Mouse (Mus musculus) olfactory bulb, adult 2 months (tissue): ENCODE results near the gene Itprip. TPM values are rescaled to one million over a fixed set of nuclear protein-coding genes. Genes with fewer than 3 reads are reported as not detected.
"Not testable (repeated sequence)": the region's sequence is repeated elsewhere in the genome, so short reads cannot be mapped to it uniquely, and the experiment has no call there.

Source experiments
- H3K27ac ChIP-seq: fragments of 200-500 bp; 2 replicates; pipeline ENCODE4 v1.5.1; 2012; ENCODE audit warnings: low read depth, low read length; ENCODE audit not compliant: insufficient read depth
- H3K4me1 ChIP-seq: fragments of 200-500 bp; 2 replicates; pipeline ENCODE4 v1.6.1; 2012; ENCODE audit warnings: low read length; ENCODE audit not compliant: control insufficient read depth, insufficient read depth
- H3K4me3 ChIP-seq: fragments of 200-500 bp; 2 replicates; pipeline ENCODE4 v1.5.1; 2012; ENCODE audit warnings: mild to moderate bottlenecking, low read depth, low read length, moderate library complexity; ENCODE audit not compliant: insufficient read depth
- CTCF ChIP-seq: fragments of 200-500 bp; IDR thresholded peaks from 2 replicates; pipeline ENCODE4 v1.5.1; 2012; ENCODE audit warnings: low read depth, mild to moderate bottlenecking, low read length, moderate library complexity; ENCODE audit not compliant: insufficient read depth
- POLR2A ChIP-seq: fragments of 200-500 bp; IDR thresholded peaks from 2 replicates; pipeline ENCODE4 v1.6.1; 2012; ENCODE audit warnings: mild to moderate bottlenecking, low read depth, low read length, moderate library complexity; ENCODE audit not compliant: insufficient read depth
- WGBS: fragments of 180-500 bp; shearing (Covaris S2); methylation state at CpG from one replicate; pipeline ENCODE4 v1.1.7; 2018; 5-methylcytosine and 5-hydroxymethylcytosine counted together
- polyA plus RNA-seq: library from polyadenylated mRNA; stranded (reverse); fragments of >200 nt; gene quantifications from 2 replicates; pipeline ENCODE4 v1.2.4, GENCODE M21; 2012; ENCODE audit warnings: low replicate concordance; ENCODE audit not compliant: missing spikeins, insufficient read depth, insufficient read length

Itprip gene
- polyA plus RNA-seq, 1 experiment, result not detected

DNA sequence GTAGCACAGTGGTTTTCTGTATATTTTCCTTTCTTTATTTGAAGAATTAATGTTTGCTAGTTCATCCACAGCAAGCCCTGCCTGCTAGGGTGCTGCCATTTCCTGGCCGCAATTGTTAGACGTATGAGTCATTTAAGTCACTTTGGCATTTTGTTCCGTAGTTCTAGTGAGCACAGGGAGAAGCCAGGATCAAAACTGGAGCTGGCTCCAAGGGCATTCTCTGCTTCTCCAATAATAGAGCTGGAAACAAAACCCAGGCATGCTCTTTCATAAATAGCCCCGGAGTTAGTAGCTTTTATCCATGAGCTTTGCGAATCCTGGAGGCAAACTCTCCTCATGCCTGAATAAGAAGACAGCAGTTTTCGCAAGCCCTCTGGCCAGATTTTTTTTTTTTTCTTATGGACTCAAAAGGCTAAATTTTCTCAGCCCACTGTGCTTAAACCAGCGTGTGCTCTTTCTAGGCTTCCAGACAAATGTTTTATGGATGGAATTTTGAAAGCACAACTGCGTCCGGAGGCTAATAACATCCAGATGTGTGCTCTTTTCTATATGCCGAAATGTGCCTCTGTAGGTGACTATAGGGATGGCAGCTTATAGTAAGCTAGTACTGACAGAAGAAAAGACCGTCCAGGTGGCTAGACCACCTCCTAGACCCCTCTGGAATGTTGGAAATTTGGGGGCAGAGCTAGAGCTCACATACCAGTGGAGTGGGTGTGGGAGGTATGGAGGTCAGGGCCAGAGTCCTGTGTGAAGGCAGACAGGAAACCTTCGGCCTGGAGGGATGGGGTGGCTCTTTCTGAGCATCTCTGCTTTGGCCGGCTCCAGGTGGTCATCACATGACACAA lies 64.9 kb downstream of the Itprip start:
- TF ChIP-seq POLR2A, result no peak
- TF ChIP-seq CTCF, result no peak
- Histone ChIP-seq H3K27ac (no peak overlapping the region), H3K4me1 (peaks cover 8% of the 10 kb centered on the region), H3K4me3 (peak overlapping the region; percentile 71)
- 9% methylated on average over 13 of the region's 13 CpGs for WGBS

DNA sequence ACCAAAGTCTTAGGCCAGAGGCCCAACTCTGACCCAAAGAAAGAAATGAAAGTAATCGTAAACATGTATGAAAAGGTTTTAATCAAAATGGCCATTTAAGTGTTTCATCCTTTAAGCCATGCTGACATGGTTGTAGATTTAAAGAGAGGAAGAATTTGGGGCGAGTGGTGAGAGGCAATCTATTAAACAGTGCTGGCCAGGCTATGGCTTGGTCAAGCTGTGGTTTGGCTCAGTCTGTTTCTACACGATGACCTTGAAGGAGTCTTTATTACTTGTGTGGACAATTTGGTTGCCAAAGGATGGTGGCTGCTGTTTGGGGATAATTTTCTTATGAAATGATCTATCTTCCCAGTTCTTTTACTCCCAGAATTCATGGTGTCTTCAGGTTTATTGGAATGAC lies 66.0 kb downstream of the Itprip start:
- H3K27ac ChIP-seq, result no peak overlapping the region
- no peak for TF ChIP-seq CTCF
- TF ChIP-seq POLR2A, result no peak
- WGBS, result 91% methylated on average over 3 of the region's 3 CpGs
- H3K4me3 ChIP-seq, result no peak overlapping the region
- peaks cover 8% of the 10 kb centered on the region for H3K4me1 ChIP-seq

DNA sequence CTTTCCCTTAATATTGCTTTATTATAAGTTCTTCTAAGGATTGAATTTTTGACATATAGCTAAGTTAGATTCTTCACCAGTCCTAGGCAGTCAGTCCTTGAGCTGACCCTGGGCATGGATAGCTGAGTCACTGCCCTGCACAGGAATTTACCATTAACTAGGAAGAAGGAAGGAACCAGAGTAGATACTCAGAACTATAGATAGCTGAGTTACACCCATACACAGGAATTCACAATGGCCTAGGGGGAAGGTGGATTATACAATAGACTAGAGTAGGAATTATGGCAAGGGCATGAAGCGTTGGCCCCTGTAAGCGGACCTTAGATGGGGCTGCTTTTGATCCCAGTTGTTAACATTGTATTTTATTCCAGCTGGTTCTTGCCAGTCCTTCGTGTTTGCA lies 67.0 kb downstream of the Itprip start:
- not testable (repeated sequence) for H3K4me3 ChIP-seq, H3K27ac ChIP-seq, H3K4me1 ChIP-seq
- WGBS, result 93% methylated on average over 3 of the region's 3 CpGs

DNA sequence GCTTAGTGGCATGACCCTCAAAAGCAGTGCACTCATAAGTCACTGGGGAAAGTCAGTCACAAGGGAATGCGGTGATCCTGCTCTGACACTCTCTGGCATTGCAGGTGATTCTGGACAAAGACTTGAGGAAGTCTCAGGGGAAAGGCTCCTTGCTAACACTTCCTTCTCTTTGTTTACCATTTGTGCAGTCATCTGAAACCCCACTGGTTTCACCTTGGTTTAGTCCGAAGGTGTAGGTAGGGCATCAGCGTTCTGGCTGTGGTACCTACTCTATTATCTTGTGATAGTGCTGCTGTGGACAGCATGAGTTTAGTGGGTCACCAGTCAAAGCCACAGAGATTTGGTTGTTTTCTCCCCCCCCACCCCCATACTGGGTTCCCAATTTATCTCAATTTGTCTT lies 69.4 kb downstream of the Itprip start:
- TF ChIP-seq POLR2A (no peak), CTCF (no peak)
- no peak overlapping the region for H3K4me3 ChIP-seq
- 92% methylated on average over 3 of the region's 3 CpGs for WGBS
- peaks cover 3% of the 10 kb centered on the region; the same call in 1 of the 2 replicates for H3K4me1 ChIP-seq
- H3K27ac ChIP-seq, result no peak overlapping the region

Other genes with a start within 250 kb of the Itprip start
- not detected in 2 replicates for gene Col17a1, start 227.2 kb downstream of the Itprip start, polyA plus RNA-seq
- gene Sfr1, start 187.6 kb downstream of the Itprip start, polyA plus RNA-seq, result not detected in 2 replicates
- not detected in 2 replicates for gene Gsto1, start 64.3 kb downstream of the Itprip start, polyA plus RNA-seq
- gene Gsto2, start 53.8 kb downstream of the Itprip start, polyA plus RNA-seq, result not detected in 2 replicates
- gene Cfap43, start within 50 bp of the Itprip start, polyA plus RNA-seq, result not detected in 2 replicates
- not detected in 2 replicates for gene Cfap58, start 18.4 kb upstream of the Itprip start, polyA plus RNA-seq